Mouse (Mus musculus): ENCODE measurements at regions not wholly inside any gene's neighbourhood (a gene's known extent, or its start where the extent isn't known, plus 50 kb on each side); places are given as distances from the start of the nearest gene placed in this dataset.

- no peak for TF ChIP-seq CTCF (IDR thresholded peaks at IDR 0.05; ENCODE audit: control insufficient read depth, insufficient read depth, insufficient replicate concordance, low read depth, low read length)
- TF ChIP-seq POLR2A (IDR thresholded peaks at IDR 0.05; ENCODE audit: control insufficient read depth, low read depth, low read length) = no peak
These were observed 163.6 kb upstream of the Egfl6 start for GRCm38 (mm10) chrX:166749055-166749679.

Data from testis, adult 2 months (tissue).